Mouse (Mus musculus): ENCODE data around the gene Odf2. TPM values are rescaled to one million over a fixed set of nuclear protein-coding genes. Genes with fewer than 3 reads are reported as not detected.
A peak's percentile ranks its signal among the peaks of the same experiment; 100 is the strongest.

Odf2 gene
- polyA plus RNA-seq, 1 experiment, result 37.8 TPM

DNA sequence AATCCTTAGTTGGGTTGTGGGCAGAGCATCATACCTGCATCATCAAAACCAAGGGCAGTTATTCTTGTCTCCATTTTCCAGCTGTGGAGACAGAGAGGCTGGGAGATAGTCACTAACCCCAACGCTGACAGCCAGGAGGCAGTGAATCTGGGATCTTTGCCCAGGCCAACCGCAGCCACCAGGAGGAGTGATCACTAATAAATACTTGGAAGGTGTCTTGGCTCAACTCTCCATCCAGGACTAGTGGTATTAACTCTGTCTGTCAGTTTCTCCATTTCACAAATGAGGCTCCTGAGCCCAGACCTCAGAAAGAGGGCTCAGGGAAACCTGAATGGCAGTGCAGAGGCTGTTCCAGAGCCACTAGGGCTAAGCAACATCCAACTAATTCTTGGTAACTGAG is 31.7 kb upstream of the Odf2 start:
- Histone ChIP-seq H3K4me2 (ENCODE audit: low read depth) (peak overlapping the region; percentile 31), H3K4me3 (no peak overlapping the region), H3ac (ENCODE audit: control insufficient read depth, insufficient read length) (no peak overlapping the region), H3K36me3 (ENCODE audit: control insufficient read depth, insufficient read depth) (no peaks in the 10 kb centered on the region), H3K27me3 (ENCODE audit: control insufficient read depth, insufficient read depth, insufficient read length) (no peaks in the 10 kb centered on the region), H3K79me2 (ENCODE audit: control insufficient read depth, insufficient read depth) (no peaks in the 10 kb centered on the region)
- TF ChIP-seq MYOG (IDR thresholded peaks at IDR 0.05; ENCODE audit: control insufficient read depth in 1 of 3, insufficient read depth in 1 of 3, insufficient read length in 2 of 3, low read depth in 2 of 3), result no peak
- TF ChIP-seq E2F4 (IDR thresholded peaks at IDR 0.05; ENCODE audit: insufficient read depth), result no peak
- no peak for TF ChIP-seq MAX (IDR thresholded peaks at IDR 0.05; ENCODE audit: low read depth)
- no peak for TF ChIP-seq TCF3 (IDR thresholded peaks at IDR 0.05; ENCODE audit: insufficient read length, low read depth)
- TF ChIP-seq CEBPB (IDR thresholded peaks at IDR 0.05; ENCODE audit: insufficient read depth, poor library complexity, severe bottlenecking), result no peak
- TF ChIP-seq MYOD1 (IDR thresholded peaks at IDR 0.05; ENCODE audit: control insufficient read depth in 1 of 3, insufficient read length in 2 of 3, low read depth in 2 of 3), result no peak
- TF ChIP-seq USF1 (IDR thresholded peaks at IDR 0.05; ENCODE audit: low read depth), result no peak
- TF ChIP-seq REST (IDR thresholded peaks at IDR 0.05; ENCODE audit: insufficient read depth, insufficient read length), result no peak
- TF ChIP-seq SRF (IDR thresholded peaks at IDR 0.05; ENCODE audit: control insufficient read depth, insufficient read length, low read depth), result no peak
- TF ChIP-seq TCF12 (IDR thresholded peaks at IDR 0.05; ENCODE audit: insufficient read depth, poor library complexity, severe bottlenecking), result no peak
- TF ChIP-seq POLR2A (IDR thresholded peaks at IDR 0.05; ENCODE audit: insufficient read length, low read depth), result no peak

DNA sequence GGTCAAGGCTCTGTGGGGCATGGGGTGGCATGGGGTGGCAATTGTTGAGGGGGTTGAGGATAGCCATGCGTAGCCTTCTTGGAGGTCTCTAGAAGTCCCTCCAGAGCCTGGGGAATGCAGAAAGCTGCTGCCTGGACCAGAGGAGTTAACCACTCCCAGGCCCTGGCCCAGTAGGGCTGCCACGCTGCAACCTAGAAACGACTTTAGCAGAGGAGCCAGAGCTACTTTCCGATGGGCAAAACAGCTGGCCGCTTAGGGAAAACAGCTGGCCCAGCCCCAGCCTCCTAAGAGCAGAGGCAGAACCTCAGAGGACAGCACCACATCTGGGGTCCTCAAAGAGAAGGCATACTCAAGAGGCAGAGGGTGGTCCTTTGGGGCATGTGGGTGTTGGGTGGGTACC is 31.1 kb upstream of the Odf2 start:
- Histone ChIP-seq H3ac (ENCODE audit: control insufficient read depth, insufficient read length) (no peak overlapping the region), H3K4me3 (no peak overlapping the region)

DNA sequence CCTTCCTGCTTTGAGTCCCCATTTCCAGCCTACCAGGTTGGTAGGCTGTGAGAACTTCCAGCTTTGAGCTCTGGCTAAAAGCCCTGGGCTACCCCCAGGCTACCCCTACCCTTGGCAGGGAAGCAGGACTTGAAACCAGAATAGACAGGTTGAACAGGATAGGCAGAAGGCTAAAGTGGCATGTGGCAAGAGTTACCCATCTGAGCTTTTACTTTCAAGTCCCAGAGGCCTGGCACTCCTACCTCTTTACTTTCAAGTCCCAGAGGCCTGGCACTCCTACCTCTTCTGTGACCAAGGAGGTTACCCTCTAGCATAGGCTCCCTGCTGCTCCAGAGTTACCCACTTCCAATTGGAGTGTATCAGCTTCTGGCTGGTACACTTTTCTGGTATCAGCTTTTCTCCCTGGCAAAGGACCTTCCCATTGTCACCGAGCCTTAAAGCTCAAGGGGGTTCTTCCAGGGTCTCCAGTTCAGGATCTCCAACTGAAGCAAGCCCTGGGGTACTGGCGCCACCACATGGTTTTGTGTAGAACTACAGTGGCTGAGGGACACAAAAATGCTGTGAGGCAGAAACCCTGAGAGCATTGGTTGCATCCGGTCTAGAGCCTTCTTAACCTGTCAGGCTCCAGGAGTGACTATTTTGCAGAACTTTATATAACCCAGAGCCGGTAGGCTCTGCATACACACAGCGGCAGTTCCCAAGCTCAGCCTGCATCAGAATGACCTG is 30.1 kb upstream of the Odf2 start:
- H3ac ChIP-seq (ENCODE audit: control insufficient read depth, insufficient read length), result no peak overlapping the region
- no peaks in the 10 kb centered on the region for H3K36me3 ChIP-seq (ENCODE audit: control insufficient read depth, insufficient read depth)
- no peak overlapping the region for H3K4me3 ChIP-seq
- H3K27me3 ChIP-seq (ENCODE audit: control insufficient read depth, insufficient read depth, insufficient read length), result no peaks in the 10 kb centered on the region
- TF ChIP-seq MAX (IDR thresholded peaks at IDR 0.05; ENCODE audit: low read depth), result no peak
- no peak for TF ChIP-seq E2F4 (IDR thresholded peaks at IDR 0.05; ENCODE audit: insufficient read depth)
- no peak for TF ChIP-seq POLR2AphosphoS2 (IDR thresholded peaks at IDR 0.05; ENCODE audit: insufficient read length, low read depth)
- no peak for TF ChIP-seq POLR2A (IDR thresholded peaks at IDR 0.05; ENCODE audit: insufficient read length, low read depth)
- no peak for TF ChIP-seq TCF3 (IDR thresholded peaks at IDR 0.05; ENCODE audit: insufficient read length, low read depth)
- TF ChIP-seq REST (IDR thresholded peaks at IDR 0.05; ENCODE audit: insufficient read depth, insufficient read length), result no peak
- TF ChIP-seq SRF (IDR thresholded peaks at IDR 0.05; ENCODE audit: control insufficient read depth, insufficient read length, low read depth), result no peak
- no peak for TF ChIP-seq USF1 (IDR thresholded peaks at IDR 0.05; ENCODE audit: low read depth)
- TF ChIP-seq CEBPB (IDR thresholded peaks at IDR 0.05; ENCODE audit: insufficient read depth, poor library complexity, severe bottlenecking), result no peak
- TF ChIP-seq MYOG (IDR thresholded peaks at IDR 0.05; ENCODE audit: control insufficient read depth in 1 of 3, insufficient read depth in 1 of 3, insufficient read length in 2 of 3, low read depth in 2 of 3), result no peak
- no peak for TF ChIP-seq MYOD1 (IDR thresholded peaks at IDR 0.05; ENCODE audit: control insufficient read depth in 1 of 3, insufficient read length in 2 of 3, low read depth in 2 of 3)
- TF ChIP-seq TCF12 (IDR thresholded peaks at IDR 0.05; ENCODE audit: insufficient read depth, poor library complexity, severe bottlenecking), result no peak
- no peaks in the 10 kb centered on the region for H3K79me2 ChIP-seq (ENCODE audit: control insufficient read depth, insufficient read depth)
- no peak overlapping the region for H3K4me2 ChIP-seq (ENCODE audit: low read depth)

More for the DNA sequence above, 31.1 kb upstream of the Odf2 start:
- no peak for TF ChIP-seq MYOG (IDR thresholded peaks at IDR 0.05; ENCODE audit: control insufficient read depth in 1 of 3, insufficient read depth in 1 of 3, insufficient read length in 2 of 3, low read depth in 2 of 3)
- TF ChIP-seq POLR2AphosphoS2 (IDR thresholded peaks at IDR 0.05; ENCODE audit: insufficient read length, low read depth), result no peak
- no peak for TF ChIP-seq MYOD1 (IDR thresholded peaks at IDR 0.05; ENCODE audit: control insufficient read depth in 1 of 3, insufficient read length in 2 of 3, low read depth in 2 of 3)
- no peak for TF ChIP-seq POLR2A (IDR thresholded peaks at IDR 0.05; ENCODE audit: insufficient read length, low read depth)
- Histone ChIP-seq H3K36me3 (ENCODE audit: control insufficient read depth, insufficient read depth) (no peaks in the 10 kb centered on the region), H3K4me2 (ENCODE audit: low read depth) (no peak overlapping the region), H3K79me2 (ENCODE audit: control insufficient read depth, insufficient read depth) (no peaks in the 10 kb centered on the region), H3K27me3 (ENCODE audit: control insufficient read depth, insufficient read depth, insufficient read length) (no peaks in the 10 kb centered on the region)

DNA sequence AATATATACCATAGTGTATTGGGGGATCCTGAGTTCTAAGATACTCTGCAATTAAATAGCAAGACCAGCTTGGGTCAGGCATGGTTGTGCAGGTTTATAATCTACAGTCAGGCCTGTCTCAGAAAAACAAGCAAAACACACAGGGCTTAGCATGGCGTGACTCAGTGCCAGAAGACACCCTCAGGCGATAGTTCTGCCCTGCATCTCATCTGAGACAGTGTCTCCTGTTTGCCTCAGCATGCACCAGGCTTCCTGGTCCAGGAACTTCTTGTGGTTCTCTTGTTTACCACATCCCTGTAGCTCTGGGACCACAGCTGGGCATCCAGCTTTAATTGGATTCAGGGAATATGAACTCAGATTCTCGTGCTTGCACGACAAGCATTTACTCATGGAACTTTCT is 23.9 kb upstream of the Odf2 start:
- Histone ChIP-seq H3ac (ENCODE audit: control insufficient read depth, insufficient read length) (no peak overlapping the region), H3K27me3 (ENCODE audit: control insufficient read depth, insufficient read depth, insufficient read length) (no peaks in the 10 kb centered on the region), H3K79me2 (ENCODE audit: control insufficient read depth, insufficient read depth) (no peaks in the 10 kb centered on the region), H3K4me3 (no peak overlapping the region), H3K4me2 (ENCODE audit: low read depth) (no peak overlapping the region), H3K36me3 (ENCODE audit: control insufficient read depth, insufficient read depth) (no peaks in the 10 kb centered on the region)
- TF ChIP-seq SRF (IDR thresholded peaks at IDR 0.05; ENCODE audit: control insufficient read depth, insufficient read length, low read depth) (no peak), E2F4 (IDR thresholded peaks at IDR 0.05; ENCODE audit: insufficient read depth) (no peak), POLR2A (IDR thresholded peaks at IDR 0.05; ENCODE audit: insufficient read length, low read depth) (no peak), TCF12 (IDR thresholded peaks at IDR 0.05; ENCODE audit: insufficient read depth, poor library complexity, severe bottlenecking) (no peak), POLR2AphosphoS2 (IDR thresholded peaks at IDR 0.05; ENCODE audit: insufficient read length, low read depth) (no peak), MYOD1 (IDR thresholded peaks at IDR 0.05; ENCODE audit: control insufficient read depth in 1 of 3, insufficient read length in 2 of 3, low read depth in 2 of 3) (no peak)

Data from myocyte (in vitro differentiated cells).